Mouse (Mus musculus): Measurements from ENCODE around the gene Axl. TPM values are rescaled to one million over a fixed set of nuclear protein-coding genes. Genes with fewer than 3 reads are reported as not detected.

The Axl gene
- total RNA-seq, 1 experiment from 2014 or later, result 6.4 TPM

DNA sequence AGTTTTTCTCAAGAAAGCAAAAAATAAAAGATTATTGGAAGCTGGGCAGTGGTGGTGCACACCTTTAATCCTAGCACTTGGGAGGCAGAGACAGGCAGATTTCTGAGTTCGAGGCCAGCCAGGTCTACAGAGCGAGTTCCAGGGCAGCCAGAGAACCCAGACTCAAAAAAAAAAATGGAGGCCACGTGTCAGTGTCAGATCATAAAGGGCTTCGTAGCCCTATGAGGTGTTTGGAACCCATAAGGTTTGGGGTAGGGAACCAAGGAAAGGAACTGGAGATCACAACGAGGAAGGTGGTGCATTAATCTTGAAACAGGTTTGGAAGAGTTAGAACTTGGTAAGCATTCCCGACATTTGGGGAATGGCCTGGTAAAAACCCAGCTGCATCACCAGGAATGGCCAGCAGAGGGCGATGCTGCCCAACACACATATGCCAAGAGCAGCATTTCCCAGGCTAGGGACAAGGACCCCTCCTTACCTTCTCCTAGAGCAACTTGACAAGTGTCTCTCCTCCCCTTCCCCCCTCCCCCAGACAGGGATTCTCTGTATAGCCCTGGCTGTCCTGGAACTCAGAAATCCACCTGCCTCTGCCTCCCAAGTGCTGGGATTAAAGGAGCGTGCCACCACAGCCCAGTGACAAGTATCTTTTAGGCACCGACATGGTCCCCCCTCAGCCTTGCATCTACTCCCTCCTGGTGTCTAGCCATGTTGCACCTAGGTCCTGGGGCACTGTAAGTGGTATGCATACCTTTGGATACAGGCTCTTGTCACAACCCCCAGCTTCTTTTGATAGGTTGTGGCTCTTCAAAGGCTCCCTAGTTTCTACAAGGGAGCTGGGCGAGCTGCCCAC lies 68.5 kb downstream of the Axl start:
- ATAC-seq (replicated peaks; ENCODE audit: insufficient number of reproducible peaks, low FRiP score, low TSS enrichment, poor library complexity, severe bottlenecking), result 0 out of 2 replicates have a peak, but pooled peaks have one; percentile 20

DNA sequence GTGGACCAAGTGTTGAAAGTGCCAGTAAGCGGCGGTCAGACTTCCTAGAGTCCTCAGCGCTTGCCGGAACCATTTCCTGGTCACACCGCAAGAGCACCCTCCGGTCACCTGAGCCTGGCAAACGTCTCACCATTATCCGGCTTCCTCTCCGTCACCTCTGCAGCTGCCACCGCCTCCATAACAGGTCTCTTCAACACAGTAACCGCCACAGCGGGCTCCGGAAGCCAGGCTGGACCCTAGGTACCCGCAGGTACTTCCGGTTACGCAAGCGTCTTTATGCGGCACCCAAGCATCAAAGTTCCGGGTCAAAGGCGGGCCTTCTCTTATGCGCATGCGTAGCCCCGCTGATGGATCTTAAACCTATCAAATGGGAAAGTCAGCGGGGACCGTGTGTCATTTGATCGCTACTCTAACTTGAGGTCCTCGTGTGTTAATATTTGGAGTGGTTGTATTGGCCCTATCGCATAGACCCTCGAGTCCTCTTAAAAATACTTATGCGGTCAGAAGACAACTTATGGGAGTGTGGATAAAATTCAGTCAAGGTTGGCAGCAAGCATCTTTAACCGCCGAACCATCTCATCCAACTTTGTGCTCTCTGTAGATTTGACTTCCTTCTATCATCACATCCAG lies 69.6 kb downstream of the Axl start, which contains the start of gene Ccdc97:
Gene Ccdc97, minus strand, starts transcription at position 301 of the 630 bp plus-strand sequence.
- ATAC-seq (replicated peaks; ENCODE audit: insufficient number of reproducible peaks, low FRiP score, low TSS enrichment, poor library complexity, severe bottlenecking), result peak; percentile 74

- no peak for ATAC-seq (replicated peaks; ENCODE audit: insufficient number of reproducible peaks, low FRiP score, low TSS enrichment, poor library complexity, severe bottlenecking)
Measured at GRCm38 (mm10) chr7:25717478-25717877, 71.0 kb downstream of the Axl start.

- no peak for ATAC-seq (replicated peaks; ENCODE audit: insufficient number of reproducible peaks, low FRiP score, low TSS enrichment, poor library complexity, severe bottlenecking)
Measured at GRCm38 (mm10) chr7:25715731-25716271, 72.7 kb downstream of the Axl start.

- no peak for ATAC-seq (replicated peaks; ENCODE audit: insufficient number of reproducible peaks, low FRiP score, low TSS enrichment, poor library complexity, severe bottlenecking)
Measured at GRCm38 (mm10) chr7:25714581-25714980, 73.9 kb downstream of the Axl start.

GRCm38 (mm10) chr7:25712801-25713200 lies 75.7 kb downstream of the Axl start:
- no peak for ATAC-seq (replicated peaks; ENCODE audit: insufficient number of reproducible peaks, low FRiP score, low TSS enrichment, poor library complexity, severe bottlenecking)

- peak; percentile 20 for ATAC-seq (replicated peaks; ENCODE audit: insufficient number of reproducible peaks, low FRiP score, low TSS enrichment, poor library complexity, severe bottlenecking)
Measured at GRCm38 (mm10) chr7:25711731-25712197, 76.7 kb downstream of the Axl start.

DNA sequence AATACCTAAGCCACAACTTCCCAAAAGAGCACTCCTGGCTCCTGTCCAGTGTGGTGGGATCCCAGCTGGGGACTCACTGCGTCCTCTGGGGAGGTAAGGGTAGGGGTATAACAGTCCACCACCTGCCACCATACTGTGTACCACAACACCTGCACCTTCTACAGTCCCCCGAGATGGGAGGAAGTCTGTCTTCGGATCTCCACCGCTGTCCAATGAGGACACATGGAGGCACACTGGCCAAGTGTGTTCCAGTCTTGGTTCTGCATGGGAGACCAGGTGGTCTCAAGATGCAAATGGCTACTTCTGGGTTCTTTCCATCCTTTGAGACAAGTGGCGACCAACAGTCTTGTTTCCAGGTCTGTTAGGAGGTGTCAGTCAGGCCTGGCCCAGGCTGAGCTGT lies 77.3 kb downstream of the Axl start:
- ATAC-seq (replicated peaks; ENCODE audit: insufficient number of reproducible peaks, low FRiP score, low TSS enrichment, poor library complexity, severe bottlenecking), result no peak

- ATAC-seq (replicated peaks; ENCODE audit: insufficient number of reproducible peaks, low FRiP score, low TSS enrichment, poor library complexity, severe bottlenecking), result no peak
Measured at GRCm38 (mm10) chr7:25710519-25711130, 77.9 kb downstream of the Axl start.

DNA sequence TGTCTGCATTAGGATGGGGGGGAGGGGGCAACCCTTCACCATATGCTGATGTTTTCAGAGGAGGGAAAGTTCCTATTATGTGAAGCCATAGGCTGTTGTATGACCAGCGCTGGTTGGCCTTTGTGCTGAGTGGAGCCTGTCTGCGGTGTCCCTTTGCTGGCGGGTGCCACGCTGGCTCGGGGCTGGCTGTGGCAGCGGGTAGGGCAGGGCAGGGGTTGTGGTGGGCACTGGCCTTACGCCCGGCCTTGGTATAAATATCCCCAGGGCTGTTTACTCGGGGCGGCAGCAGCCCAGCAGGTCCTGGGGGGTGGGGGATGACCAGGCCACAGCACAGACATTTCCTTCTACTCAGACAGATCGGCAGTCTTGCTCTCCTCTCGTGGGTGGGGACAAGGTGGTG lies 78.5 kb downstream of the Axl start:
- no peak for ATAC-seq (replicated peaks; ENCODE audit: insufficient number of reproducible peaks, low FRiP score, low TSS enrichment, poor library complexity, severe bottlenecking)

DNA sequence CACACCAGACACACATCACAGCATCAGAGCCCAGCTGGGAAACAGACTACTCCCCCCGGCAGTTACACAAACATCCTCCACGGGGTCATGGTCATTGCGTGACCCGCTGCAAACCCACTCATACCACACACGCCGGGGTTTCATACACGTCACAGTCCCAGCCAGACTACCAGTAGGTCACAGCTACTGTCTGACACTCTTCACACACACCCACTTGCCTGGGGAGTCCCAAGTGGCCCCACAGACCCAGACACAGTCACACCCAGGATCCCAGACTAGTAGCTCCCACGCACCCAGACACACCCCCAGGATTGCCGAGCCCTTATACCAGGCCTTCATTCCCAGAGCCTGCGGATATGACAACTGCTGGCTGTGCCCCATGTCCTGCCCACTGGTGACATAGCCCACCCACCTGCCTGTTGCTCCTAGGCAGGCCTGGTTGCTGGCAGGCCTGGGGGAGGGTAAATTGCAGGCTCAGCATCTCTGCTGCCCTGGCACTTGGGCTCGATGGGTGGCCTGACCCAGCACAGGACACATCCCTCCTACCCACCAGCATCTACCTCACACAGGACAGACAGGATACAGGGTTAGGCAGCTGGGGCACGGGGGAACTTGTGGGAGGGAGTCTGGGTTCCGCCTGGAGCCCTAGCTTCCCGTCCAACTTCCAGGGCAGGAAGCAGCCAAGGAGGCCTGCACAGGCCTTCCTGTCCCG lies 80.8 kb downstream of the Axl start:
- peak; percentile 43 for ATAC-seq (replicated peaks; ENCODE audit: insufficient number of reproducible peaks, low FRiP score, low TSS enrichment, poor library complexity, severe bottlenecking)

Other genes with a start within 250 kb of the Axl start
- gene Ceacam2, start 248.8 kb downstream of the Axl start, total RNA-seq (2017), result 0.78 TPM in 1 of 3 replicates, not detected in the others
- gene Erich4, start 172.8 kb downstream of the Axl start, total RNA-seq (2017), result not detected in 3 replicates
- 37.9 to 60.2 TPM (median 48.5 TPM) in 3 replicates for gene Dmac2, start 169.3 kb downstream of the Axl start, total RNA-seq (2017)
- gene B3gnt8, start 162.1 kb downstream of the Axl start, total RNA-seq (2017), result 3.4 to 9.2 TPM (median 5.4 TPM) in 3 replicates
- 21.4 to 28.0 TPM (median 26.7 TPM) in 3 replicates for gene Bckdha, start 129.7 kb downstream of the Axl start, total RNA-seq (2017)
- gene Exosc5, start 129.5 kb downstream of the Axl start, total RNA-seq (2017), result 20.9 to 26.6 TPM (median 23.0 TPM) in 3 replicates
- 0.29 to 1.2 TPM (median 0.96 TPM) in 3 replicates for gene Tmem91, start 113.5 kb downstream of the Axl start, total RNA-seq (2017)
- 29.3 to 50.4 TPM (median 44.2 TPM) in 3 replicates for gene B9d2, start 107.9 kb downstream of the Axl start, total RNA-seq (2017)
- gene Tgfb1, start 101.7 kb downstream of the Axl start, total RNA-seq (2017), result 59.4 to 115 TPM (median 71.4 TPM) in 3 replicates
- gene Ccdc97, start 69.6 kb downstream of the Axl start, total RNA-seq (2017), result 33.9 to 38.4 TPM (median 36.5 TPM) in 3 replicates
- 116 to 171 TPM (median 131 TPM) in 3 replicates for gene Hnrnpul1, start 33.9 kb downstream of the Axl start, total RNA-seq (2017)
- not detected in 3 replicates for gene Cyp2s1, start 28.2 kb upstream of the Axl start, total RNA-seq (2017)
- gene Cyp2b10, start 108.9 kb upstream of the Axl start, total RNA-seq (2017), result not detected in 3 replicates

All from monocyte, adult 5-6 weeks (primary cell).